Mouse (Mus musculus): ENCODE results near the gene Ccnt1. TPM values are rescaled to one million over a fixed set of nuclear protein-coding genes. Genes with fewer than 3 reads are reported as not detected.
A peak's percentile ranks its signal among the peaks of the same experiment; 100 is the strongest.
"Not testable (repeated sequence)": the region's sequence is repeated elsewhere in the genome, so short reads cannot be mapped to it uniquely, and the experiment has no call there.

Gene Ccnt1
- total RNA-seq, 2 experiments from 2014 or later, result 55.6 to 67.1 TPM

DNA sequence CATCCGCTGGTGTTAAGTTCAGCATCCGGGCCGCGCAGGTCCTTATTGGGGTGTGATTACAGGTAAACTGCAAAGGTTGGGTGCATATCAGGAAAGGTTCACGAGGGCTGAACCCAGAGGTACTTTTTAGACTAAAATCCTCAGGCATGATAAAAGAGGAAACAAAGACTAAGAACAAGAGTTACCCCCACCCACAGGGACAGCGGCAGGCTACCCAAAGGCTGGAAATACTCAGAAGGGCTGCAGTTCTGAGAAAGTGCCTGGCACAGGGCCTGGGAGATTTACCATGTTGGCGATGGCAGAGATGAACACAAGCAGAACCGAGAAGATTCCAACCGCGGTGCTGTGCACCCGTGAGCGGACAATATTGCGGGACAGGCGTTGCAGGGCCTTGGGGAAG, 25.9 kb upstream of the Ccnt1 start:
- DNase-seq, result no peak

DNA sequence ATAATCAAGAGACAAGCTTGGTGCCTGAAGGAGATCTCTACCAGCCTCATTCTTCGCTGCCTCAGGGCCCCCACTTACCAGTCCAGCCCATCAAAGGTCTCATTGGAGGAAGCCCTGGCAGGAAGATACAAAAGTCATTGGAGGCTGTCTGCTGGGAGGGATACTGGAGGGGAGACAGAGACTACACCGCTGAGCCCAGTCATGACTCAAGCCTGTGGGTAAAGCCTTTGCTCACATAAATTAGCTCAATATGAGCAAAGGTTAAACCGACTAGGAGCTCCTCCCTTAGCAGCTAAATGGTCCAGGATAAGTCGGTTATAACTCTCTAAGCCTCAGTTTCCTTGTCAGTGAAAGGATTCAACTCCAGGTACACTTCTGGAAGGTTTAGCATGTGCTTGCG, 24.3 kb upstream of the Ccnt1 start:
- no peak for DNase-seq

DNA sequence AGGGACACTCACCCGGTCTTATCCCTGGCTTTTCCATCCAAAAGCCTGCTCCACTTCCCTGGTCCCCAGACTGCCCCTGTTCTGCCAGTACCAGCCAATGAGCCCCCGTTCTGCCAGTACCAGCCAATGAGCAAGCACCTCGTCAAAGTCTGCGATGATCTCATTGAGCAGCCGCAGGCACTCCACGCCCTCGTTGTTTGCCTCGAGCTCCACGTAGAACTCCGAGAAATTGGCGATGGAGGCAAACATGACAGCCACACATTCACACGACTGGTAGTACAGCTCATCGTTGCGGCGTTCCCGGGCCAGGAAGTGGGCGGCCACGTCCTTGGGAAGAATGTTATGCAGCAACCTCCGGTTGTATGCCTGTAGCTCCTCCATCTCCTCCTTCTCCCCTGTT, 23.5 kb upstream of the Ccnt1 start:
- DNase-seq, result no peak

DNA sequence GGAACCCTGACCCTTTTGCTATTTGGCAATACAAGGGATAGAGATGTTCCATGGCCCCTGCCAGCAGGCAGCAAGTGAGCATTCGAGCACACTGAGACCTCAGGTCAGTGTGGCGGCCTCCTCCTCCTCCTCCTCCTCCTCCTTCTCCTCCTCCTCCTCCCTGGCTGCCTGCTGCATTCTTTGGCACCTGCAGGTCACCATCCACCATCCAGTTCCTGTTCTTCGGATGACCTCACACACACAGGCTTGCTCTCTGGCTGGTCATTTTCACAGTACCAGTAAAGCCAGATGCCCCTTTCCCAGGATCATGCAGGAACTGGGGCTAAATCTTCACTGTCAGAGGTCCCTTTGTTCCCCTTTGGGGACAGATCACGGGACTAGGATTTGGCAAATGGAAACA, 20.7 kb upstream of the Ccnt1 start:
- DNase-seq, result no peak

DNA sequence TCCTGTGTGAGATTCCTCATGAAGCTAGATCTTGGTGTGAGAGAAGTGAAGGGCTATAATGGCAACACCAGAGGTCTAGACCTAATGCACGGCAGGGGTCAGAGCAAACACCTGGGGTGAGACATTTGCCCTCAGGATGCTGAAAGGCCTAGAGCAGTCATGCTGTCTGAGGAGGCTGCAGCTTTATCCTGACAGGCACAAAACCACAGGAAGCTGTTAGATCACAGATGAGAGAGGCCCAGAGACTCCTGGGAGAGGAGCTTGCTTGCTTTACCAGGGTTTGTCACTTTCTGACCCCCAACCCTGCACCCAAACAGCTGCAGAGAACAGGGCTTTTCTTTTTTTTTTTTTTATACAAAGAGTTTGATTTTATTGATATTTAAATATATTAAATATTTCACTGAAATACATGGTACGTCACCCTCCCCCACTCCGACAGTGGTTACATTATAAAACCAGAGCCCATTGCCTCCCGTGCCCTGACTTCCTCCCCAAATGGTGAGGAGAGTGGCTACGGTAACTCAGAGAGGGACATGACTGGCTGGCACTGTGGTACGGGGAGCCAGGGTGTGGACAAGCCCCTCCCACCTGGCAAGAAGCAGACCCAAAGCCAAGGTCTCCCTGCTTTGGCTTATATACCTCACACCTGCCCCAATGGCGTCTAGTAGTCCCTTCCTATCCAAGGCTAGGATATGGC, 19.1 kb upstream of the Ccnt1 start:
- DNase-seq, result no peak

DNA sequence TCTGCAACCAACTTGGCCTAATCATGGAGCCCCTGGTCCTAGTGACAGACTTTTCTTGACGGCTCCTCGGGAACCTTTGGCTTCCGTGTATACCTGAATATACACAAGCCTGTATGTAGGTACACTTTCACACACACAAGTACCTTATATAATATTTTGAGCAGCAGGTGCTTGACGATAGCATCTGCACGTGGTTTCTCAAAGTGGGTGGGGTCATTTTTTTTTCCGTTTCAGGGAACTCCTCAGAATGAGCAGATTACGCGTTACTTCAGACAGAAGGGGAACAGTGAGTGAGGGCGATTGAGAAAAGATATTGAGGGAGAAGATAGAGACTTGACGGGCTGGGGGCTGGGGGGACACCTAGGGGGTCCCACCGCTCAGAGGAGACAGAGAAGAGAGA, 17.0 kb upstream of the Ccnt1 start:
- DNase-seq, result no peak

DNA sequence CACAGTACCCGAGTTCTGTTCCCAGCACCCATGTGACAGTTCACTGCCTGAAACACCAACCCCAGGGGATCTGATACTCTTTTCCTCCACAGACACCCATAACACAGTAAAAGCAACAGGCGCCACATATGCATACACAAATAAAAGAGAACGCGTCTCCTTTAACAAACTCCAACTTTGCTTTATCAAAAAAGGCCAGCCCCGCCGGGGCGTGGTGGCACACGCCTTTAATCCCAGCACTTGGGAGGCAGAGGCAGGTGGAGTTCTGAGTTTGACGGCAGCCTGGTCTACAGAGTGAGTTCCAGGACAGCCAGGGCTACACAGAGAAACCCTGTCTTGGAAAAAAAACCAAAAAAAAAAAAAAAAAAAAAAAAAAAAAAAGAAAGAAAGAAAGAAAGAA, 15.4 kb upstream of the Ccnt1 start:
- not testable (repeated sequence) for DNase-seq

DNA sequence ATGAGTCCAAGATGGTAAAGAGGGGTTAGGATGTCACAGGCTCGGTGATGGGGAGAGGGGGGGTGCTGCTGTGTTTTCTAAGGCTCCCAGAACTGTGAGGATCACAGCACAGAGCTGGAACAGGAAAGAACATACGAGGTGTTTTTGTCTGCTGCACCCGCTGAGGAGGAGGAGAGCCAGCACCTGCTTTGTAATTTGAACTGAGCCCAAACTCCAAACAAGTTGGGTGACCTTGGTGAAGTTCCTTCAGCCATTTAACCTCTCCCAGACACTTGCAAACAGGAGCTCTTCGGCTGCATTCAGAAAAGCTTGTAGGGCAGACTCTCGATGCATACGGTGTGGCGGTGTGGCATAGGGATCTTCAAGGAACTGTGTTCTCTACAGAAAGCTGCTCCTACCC, 14.7 kb upstream of the Ccnt1 start:
- no peak for DNase-seq

DNA sequence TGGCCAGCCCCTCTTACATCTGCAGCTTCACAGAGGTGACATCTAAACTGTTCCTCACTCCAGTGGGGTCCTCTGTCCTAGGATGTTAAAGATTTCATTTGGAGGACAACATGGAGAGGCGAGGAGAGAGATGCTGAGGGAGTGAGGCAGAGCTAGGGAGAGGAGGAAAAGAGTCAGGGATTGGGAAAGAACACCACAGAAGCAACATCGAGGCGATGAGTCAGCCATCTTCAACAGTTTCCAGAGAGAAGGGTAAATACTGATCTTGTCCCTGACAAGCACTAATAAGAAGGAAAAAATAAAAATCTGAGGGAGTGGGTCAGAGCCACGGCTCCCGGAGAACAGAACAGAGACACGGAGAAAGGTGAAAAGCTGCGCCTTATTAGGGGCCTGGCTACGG, 12.3 kb upstream of the Ccnt1 start:
- DNase-seq, result no peak

DNA sequence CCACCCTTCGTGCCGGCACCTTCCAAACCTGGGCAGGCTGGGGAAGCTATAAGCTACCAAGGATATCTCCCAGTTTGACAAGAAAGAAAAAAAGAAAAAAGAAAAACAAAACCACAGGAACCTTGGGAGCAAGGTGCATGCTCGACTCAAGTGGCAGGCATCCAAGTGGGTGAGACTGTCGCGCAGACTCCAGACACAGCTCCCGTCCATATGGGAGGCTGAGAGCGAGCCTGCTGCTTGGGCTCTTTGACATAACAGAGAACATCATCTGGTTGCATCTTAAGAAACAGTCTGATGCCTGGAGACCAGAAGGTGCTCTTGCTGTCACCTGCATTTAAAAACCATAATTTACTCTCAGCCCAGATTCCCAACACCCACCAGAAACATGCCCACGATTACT, 11.7 kb upstream of the Ccnt1 start:
- DNase-seq, result peak in 1 of 2 experiments; percentile 41

DNA sequence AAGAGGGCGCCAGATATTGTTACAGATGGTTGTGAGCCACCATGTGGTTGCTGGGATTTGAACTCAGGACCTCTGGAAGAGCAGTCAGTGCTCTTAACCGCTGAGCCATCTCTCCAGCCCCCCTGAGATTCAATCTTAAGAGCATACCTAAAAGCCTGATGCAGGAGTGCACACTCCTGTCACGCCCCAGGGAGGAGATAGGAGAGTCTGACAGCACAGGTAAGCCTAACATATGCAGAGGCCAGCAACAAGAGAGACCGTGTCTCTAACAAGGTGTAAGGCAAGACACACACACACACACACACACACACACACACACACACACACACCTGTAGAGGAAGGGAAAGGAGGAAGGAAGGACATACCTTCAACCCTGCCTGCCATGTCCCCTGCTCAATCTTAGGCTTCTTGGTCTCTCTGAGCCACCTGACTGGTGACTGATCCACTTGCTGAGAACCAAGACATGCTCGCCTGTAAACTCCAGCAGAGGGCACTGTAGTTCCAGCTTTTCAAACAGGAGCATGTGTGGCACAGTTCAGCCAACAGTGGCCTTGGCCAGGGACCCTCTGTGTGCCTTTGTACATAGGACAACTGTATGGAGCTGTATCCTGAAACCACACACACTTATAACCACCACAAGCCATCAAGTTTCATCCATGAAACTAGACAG, 9.2 kb upstream of the Ccnt1 start:
- peak; percentile 67 to 77 for DNase-seq

DNA sequence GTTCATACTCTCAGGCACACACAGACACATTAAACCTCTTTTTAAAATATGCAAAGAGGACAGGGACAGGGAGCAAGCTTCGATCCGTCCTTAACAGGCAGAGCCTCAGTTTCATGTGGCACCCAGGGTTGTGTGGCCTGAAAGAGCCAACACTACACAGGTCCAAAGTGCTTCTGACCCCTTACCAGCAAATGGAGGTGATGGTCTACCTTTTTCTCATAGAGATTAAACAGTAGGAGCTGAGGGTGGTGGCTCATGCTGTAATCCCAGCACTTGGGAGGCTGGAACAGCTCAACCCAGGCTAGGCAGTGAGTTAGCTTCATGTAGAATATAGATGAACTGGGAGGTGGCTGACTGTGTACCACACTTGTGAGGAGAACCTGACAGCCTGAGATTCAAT, 8.6 kb upstream of the Ccnt1 start:
- no peak for DNase-seq

DNA sequence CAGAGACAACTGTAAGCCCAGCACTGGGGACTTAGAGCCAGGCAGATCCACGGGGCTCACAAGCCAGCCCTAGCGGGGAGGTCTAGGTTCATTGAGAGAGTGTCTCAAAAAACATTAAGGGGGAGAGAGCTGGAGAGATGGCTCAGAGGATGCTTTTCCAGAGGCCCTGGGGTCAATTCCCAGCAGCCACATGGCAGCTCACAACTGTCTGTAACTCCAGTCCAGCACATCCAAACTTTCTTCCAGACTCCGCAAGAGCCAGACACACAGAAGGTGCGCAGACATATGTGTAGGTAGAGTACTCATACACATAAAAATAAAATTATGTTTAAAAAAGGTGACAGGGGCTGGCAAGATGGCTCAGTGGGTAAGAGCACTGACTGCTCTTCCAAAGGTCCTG, 2.6 kb upstream of the Ccnt1 start:
- DNase-seq, result no peak

DNA sequence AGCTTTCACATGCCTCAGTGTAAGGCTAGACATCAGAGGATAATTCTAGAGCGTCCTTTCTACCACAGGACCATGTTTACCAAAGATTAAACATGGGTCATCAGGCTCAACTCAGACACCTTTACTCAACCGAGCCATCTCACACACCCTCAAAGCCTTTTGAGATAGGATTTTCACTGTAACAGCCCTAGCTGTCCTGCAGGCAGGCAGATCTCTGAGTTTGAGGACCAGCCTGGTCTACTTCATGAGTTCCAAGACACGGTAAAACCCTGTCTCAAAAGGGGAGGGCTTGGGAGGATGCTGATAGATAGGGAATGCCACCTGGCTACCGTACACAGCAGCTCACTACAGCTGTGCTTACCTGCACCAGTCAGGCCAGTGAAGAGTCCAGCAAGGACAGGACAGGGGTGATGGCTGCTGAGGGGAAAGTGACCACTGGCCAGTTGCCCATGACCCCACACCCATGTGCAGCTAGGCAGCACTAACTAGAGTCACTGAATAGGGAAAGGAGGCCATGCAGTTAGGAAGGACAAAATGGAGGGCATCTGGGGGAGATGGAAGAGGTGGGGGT, 843 bp downstream of the Ccnt1 start:
- DNase-seq, result no peak

DNA sequence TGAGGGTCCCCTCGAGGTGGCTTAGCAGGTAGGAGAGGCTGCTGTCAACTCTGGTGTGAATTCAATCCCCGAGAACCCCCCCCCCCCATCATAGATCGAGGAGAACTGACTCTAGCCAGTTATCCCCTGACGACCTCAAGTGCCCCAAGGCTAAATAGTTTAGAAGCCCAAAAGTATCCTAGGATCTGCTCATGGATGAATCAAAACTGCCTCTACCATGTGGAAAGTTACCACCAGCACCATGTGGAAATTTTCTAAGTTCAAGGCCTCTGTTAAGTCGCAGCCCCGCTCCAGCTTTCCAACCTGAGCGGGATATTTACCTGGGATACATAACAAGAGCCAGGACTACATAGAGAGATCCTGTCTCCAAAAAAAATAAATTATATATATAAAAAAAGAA, 1.5 kb downstream of the Ccnt1 start:
- peak; percentile 22 to 44 for DNase-seq

DNA sequence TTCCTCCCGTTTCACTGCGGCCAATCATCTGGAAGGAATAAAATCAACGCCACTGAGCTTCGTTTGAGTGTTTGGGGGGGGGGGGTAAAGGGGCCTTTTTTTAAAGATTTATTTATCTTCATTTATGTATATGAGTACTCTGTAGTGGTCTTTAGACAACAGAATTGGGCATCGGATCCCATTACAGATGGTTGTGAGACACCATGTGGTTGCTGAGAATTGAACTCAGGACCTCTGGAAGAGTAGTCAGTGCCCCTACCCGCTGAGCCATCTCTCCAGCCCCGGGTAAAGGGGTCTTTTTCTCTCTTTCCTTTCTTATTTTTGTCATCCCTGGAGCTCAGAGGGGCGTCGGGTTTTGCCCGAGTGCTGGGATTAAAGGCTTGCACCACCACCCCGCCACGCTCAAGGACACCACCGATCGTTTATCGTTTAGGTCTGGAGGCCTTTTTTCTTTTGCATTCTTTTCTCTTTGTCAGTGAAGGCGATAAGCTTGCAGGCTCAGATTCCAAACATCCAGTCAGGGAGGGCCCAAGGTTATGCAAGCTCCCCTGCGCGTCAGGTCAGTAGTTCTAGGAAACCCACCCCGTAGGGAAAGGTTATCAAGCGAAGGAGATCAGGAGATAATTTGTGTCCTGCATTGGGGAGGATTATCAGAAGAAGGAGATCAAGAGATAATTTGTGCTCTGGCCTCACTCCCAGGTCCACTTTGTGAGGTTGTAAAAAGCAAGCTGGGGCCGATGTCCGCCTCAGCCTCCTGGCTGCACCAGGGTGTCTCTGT, 2.3 kb downstream of the Ccnt1 start:
- DNase-seq, result peak; percentile 44 to 54

DNA sequence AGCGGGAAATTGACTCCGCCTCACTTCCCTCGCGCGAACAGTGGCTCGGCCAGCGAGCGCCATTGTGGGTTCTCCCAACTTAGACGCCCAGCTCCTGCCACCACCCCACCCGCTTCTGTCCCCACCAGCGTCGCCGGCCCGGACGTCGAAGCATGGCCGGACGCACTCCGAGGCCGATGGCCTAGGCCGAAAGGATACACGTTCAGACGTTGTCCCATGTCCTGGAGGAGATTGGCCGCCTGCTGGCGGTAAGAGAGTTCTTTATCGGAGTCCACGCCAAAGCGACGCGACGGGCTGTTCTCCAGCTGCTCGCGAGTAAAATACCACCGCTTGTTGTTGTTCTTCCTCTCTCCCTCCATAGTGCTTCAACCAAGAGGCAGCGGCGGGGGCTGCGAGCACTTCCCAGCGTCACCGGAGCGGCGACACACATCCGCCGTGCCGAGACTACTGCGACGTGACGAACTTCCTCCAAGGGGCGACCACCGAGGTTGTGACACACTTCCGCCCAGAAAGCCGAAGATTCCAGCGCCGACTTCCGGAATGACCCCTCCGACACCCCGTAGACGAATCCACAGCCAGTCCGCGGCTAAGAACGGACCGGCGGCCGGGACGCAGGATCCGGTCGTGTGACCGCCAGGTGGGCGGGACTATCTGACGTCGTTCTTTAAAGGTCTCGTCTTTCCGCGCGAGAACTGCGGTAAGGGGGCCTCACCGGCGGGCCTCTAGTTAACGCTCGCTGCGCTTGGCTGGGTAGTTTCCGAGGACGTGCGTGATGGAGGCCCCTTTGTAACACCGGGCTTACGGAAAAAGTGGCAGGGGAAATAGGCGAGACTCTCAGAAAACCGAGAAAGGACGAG, 3.2 kb downstream of the Ccnt1 start:
- peak; percentile 99 to 100 for DNase-seq

DNA sequence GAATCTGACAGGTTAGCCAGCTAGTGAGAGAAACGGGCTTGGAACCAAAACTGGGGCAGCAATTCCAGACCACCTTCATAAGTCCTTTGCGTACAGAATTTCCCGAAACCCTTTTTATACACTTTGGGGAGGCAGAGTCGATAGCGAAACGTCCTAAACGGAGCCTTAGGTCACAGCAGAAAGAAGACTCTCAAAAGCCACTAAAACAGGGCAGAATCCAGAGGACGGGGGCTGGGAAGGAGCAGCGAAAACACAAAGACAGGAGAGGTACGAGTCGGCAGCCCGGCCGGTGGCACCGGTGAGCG, 3.8 kb downstream of the Ccnt1 start:
- no peak for DNase-seq

DNA sequence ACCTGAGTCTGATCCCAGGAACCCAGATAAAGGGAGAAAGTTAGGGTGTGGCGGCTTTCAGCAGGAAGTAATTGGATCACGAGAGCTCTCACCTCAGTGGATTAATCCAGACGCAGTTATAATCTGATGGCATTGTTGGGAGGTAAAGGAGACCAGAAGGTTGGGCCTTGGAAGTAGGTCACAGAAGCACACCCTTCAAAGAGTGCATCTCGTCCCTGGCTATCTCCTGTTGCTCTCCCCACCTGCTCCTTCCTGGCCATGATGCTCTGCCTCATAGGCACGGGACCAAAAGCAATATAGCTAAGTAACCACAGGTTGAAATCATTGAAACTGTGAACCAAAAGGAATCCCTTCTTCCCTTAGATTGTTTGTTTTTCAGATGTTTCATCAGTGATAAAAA, 13.5 kb downstream of the Ccnt1 start:
- DNase-seq, result no peak

DNA sequence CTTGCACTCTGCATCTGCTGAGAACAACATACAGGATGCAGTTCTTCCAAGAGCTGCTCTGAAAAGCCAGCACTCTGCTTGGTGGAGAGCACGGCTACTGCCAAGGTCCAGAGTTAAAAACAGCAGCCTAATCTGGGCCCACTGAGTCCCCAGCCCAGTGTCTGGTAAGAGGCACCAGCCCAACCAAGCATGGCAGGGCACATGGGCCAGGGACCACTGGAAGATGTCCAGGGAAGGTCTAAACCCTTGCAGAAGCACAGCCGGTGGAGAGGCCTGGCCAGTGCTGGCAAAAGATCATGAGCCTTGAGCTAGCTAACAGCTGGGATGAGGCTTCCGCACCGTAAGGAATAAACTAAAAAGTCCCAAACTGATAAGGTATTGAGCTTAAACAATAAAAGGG, 14.8 kb downstream of the Ccnt1 start:
- no peak for DNase-seq

DNA sequence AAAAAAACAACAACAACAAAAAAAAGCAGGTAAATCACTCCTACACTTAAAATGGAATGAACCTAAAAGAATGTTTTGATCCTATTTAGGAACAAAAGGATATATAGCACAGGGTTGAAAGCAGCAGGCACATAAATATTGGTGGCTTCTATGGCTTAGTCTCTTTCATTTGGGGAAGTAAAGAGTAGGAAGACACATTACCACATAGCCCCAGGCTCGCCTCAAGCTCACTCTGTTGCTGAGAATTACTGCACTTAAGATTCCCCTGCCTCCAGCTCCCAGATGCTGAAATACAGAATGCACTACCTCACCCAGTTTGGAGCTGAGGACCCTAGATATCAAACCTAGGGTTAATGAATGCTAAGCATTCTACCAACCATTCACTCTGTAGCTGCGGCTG, 18.0 kb downstream of the Ccnt1 start:
- DNase-seq, result no peak

DNA sequence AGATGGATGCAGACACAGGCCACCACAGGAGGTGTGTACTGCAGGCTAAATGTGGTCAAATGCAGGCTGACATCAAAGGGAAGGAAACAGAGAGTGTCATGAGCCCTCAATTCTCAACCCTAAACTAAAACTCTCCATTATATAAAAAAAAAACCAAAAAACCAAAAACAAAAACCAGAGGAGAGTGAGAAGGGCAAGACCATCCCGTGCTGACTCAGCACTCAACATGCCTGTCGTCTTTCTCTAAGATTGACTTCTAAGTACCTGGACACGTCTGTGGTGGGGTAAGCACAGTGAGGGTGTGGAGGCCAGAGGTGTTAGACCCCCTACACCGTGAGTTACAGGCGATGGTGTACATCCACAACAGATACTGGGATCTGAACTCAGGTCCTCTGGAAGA, 23.9 kb downstream of the Ccnt1 start:
- DNase-seq, result no peak
